Mouse (Mus musculus): Measurements from ENCODE around the gene Rapgef6. TPM values are rescaled to one million over a fixed set of nuclear protein-coding genes. Genes with fewer than 3 reads are reported as not detected.

Gene Rapgef6
- polyA plus RNA-seq, 1 experiment = 15.7 TPM

- Histone ChIP-seq H3K4me1 (ENCODE audit: control insufficient read depth, insufficient read depth, low read length) (0 out of 2 replicates have a peak, but pooled peaks cover 5% of the 10 kb centered on the region), H3K27ac (ENCODE audit: insufficient read depth, low read length) (no peak overlapping the region), H3K4me3 (ENCODE audit: insufficient read depth, low read length) (no peak overlapping the region)
- TF ChIP-seq CTCF (IDR thresholded peaks at IDR 0.05; ENCODE audit: extremely low read depth, insufficient read depth, low read length) (no peak), POLR2A (IDR thresholded peaks at IDR 0.05; ENCODE audit: extremely low read depth, insufficient read depth, low read length) (no peak)
Measured at GRCm38 (mm10) chr11:54736903-54737302, 214.3 kb downstream of the Rapgef6 start.

- H3K4me3 ChIP-seq (ENCODE audit: insufficient read depth, low read length) = no peak overlapping the region
- no peaks in the 10 kb centered on the region for H3K4me1 ChIP-seq (ENCODE audit: control insufficient read depth, insufficient read depth, low read length)
- TF ChIP-seq CTCF (IDR thresholded peaks at IDR 0.05; ENCODE audit: extremely low read depth, insufficient read depth, low read length) = no peak
- H3K27ac ChIP-seq (ENCODE audit: insufficient read depth, low read length) = no peak overlapping the region
Measured at GRCm38 (mm10) chr11:54739012-54739750, 216.5 kb downstream of the Rapgef6 start.

GRCm38 (mm10) chr11:54741330-54741729 is 218.7 kb downstream of the Rapgef6 start:
- TF ChIP-seq CTCF (IDR thresholded peaks at IDR 0.05; ENCODE audit: extremely low read depth, insufficient read depth, low read length) (no peak), POLR2A (IDR thresholded peaks at IDR 0.05; ENCODE audit: extremely low read depth, insufficient read depth, low read length) (no peak)

GRCm38 (mm10) chr11:54744231-54744630 is 221.6 kb downstream of the Rapgef6 start:
- H3K4me1 ChIP-seq (ENCODE audit: control insufficient read depth, insufficient read depth, low read length) = no peaks in the 10 kb centered on the region; the same call in none of the 2 replicates
- H3K4me3 ChIP-seq (ENCODE audit: insufficient read depth, low read length) = no peak overlapping the region
- TF ChIP-seq CTCF (IDR thresholded peaks at IDR 0.05; ENCODE audit: extremely low read depth, insufficient read depth, low read length) (no peak), POLR2A (IDR thresholded peaks at IDR 0.05; ENCODE audit: extremely low read depth, insufficient read depth, low read length) (no peak)
- no peak overlapping the region for H3K27ac ChIP-seq (ENCODE audit: insufficient read depth, low read length)

More at GRCm38 (mm10) chr11:54741330-54741729, 218.7 kb downstream of the Rapgef6 start:
- H3K27ac ChIP-seq (ENCODE audit: insufficient read depth, low read length) = no peak overlapping the region
- no peak overlapping the region for H3K4me3 ChIP-seq (ENCODE audit: insufficient read depth, low read length)
- no peaks in the 10 kb centered on the region for H3K4me1 ChIP-seq (ENCODE audit: control insufficient read depth, insufficient read depth, low read length)

Other genes starting within 250 kb of the Rapgef6 start
- 191 and 192 TPM in 2 replicates for gene Acsl6, start 219.0 kb upstream of the Rapgef6 start, polyA plus RNA-seq (2012; rRNA removed)
- not detected in 2 replicates for gene Meikin, start 152.2 kb upstream of the Rapgef6 start, polyA plus RNA-seq (2012; rRNA removed)
- 15.8 and 16.5 TPM in 2 replicates for gene Fnip1, start 84.6 kb upstream of the Rapgef6 start, polyA plus RNA-seq (2012; rRNA removed)

Measured in cortical plate, adult 2 months (tissue).